Mouse (Mus musculus): ENCODE data around the gene Tmem260.
A peak's percentile ranks its signal among the peaks of the same experiment; 100 is the strongest.
"Not testable (repeated sequence)": the region's sequence is repeated elsewhere in the genome, so short reads cannot be mapped to it uniquely, and the experiment has no call there.

Tmem260 gene

DNA sequence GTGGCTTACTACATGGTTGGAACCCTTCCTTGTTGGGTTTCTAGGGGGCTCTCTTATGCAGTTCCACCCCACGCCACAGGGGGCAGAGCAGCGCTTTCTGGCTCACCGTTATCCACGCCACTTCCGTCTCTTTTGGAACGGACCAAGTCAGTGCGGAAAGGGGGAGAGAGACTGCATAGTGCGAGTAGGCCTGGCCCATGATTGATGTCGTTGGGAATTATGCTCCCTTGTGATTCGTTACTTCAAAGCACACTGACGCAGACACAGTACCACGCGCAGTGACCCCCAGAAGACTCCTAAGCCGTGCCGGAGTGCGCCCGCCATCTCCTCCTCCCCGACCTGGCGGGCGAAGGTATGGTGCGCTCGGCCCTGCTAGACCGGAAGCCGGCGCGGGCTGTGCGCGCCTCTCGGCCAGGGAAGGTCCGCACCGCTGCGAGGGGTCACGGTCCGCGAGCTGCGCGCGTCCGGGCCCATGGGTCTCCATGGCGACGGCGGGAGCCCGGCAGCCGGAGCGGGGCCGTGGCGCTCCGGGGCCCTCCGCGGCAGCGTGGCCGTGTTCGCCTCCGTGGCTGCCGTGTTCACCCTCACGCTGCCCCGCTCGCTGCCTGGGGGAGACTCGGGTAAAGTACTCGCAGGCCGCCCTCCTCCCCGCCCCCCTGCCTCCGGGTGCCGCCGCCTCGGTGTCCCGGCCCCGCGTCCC is at the start of gene Tmem260:
TSS of gene Tmem260 (plus strand) at position 141 of the 700 bp plus-strand sequence.
- peak; percentile 96 for DNase-seq

DNA sequence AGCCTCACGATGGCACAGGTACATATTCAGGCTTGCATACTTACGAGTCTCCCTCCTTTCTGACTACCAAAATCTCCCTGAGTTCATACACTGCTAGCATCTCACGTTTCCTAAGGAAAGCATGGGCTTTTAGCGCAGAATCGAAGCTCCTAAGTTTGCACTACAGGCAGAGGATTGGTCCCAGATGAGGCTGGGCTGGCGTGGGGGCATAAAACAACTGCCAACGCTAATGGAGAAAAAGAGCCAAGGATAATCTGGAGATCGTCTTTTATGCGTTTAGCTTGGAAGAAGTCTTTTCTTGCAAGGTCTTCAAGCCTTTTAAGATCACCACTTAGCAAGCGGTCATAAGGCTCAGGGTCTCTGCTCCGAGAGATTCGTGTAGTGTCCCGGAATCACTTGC is 39.8 kb upstream of the Tmem260 start:
- DNase-seq, result no peak

DNA sequence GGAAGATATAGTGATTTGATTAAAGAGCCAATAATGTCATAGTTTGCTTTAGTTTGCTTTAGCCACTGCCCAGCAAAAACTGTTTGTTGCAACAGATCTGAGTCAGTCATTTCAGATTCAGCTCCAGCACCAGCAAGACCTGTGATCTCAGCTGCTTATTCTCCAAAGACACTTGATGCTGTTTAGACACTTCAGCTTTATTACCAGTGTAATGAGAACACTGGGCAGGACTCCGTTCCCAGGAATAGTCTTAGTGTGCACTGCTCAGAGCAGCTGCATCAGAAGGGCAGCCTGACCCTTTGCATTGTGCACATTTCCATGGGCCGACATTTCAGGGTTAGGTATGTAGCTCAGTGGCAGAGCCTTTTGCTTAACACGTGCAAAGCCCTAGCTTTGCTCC is 28.9 kb upstream of the Tmem260 start:
- no peak for DNase-seq

DNA sequence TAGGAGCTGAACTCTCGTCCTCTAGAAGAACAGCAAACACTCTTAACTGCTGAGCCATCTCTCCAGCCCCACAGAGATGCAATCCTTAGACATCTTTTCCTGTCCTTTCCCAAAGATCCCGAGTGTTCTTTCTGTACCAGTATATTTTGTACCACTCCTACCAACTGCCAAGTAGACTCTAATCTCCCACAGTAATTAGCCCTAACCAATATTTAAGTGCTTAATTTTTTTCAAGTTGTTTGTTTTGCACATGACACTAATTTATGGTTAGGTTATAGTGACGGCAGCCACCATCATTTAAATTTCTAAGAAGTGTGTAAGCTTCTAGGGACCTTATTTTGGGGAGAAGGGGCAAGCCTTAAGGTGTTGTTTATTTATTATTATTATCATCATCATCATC is 27.7 kb upstream of the Tmem260 start:
- no peak for DNase-seq

DNA sequence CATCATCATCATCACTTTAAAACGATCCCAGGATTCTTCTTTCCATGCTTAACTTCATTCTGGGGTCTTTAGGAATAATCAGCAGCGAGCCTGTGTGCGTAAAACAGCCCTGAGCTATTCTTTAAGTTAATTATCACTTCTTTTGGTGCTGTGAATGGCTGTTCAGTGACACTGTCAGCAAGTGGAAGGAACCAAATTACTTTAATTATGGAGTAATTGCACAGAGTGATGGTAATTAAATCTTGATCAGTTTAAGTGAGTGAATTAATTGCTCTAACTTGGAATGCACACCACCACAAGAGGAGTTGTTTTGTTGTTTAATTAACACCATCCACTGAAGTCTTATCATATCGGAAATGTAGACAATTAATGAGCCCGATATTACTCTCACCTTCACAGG is 27.3 kb upstream of the Tmem260 start:
- DNase-seq, result no peak

DNA sequence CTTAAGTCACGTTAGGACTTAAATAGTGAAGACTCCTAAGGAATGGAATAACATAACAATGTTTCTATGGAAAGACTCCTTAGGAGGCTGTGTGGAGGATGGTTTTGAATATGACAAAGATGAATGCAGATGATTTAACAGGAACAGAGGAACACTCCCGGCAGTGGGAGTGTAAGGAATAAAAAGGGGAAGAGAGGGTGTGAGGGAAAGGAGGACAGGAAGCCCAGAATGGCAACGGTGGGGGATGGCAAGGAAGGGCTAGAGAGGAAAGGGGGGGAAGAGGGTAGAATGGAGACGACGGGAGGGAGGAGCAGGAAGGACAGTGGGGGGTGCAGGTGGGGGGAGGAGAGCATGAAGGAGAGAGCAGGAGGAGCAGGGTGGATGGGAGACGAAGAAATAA is 24.4 kb upstream of the Tmem260 start:
- DNase-seq, result no peak

DNA sequence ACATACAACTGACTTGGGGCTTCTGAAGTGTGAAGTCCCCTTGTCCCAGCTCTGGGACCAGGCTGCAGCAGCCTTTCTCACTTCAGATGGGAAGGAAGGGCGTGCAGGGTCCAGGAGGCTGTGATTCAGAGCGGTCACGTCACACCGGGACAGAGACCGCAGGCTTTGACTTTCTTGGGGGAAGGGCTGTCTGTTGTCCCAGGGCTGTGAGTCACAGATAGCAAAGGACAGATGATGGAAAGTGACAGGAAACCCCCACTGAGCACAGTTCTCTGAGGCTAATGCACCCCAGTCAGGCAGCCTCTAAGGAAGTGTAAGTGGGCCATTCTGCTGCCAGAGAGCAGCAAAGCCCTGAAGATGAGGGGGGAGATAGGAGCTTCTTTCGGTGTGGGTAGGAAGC is 23.9 kb upstream of the Tmem260 start:
- peak in 1 of 2 experiments; percentile 36 for DNase-seq

DNA sequence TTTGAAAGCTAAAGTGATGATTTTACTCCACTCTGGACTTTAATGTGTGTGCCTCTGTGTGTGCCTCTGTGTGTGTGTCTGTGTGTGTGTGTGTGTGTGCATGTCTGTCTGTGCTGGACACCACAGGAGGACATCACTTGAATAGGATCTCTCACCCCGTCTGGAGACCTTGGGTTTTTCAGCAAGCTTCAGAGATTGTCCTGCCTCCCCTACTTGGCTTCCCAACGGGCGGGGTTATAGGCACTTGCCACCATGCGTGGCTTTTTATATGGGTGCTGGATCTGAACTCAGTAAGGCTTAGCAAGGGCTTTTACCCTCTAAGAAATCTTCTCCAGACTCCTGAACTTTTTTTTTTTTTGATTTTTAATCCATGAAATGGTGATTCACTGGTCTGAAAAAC is 23.5 kb upstream of the Tmem260 start:
- DNase-seq, result no peak

DNA sequence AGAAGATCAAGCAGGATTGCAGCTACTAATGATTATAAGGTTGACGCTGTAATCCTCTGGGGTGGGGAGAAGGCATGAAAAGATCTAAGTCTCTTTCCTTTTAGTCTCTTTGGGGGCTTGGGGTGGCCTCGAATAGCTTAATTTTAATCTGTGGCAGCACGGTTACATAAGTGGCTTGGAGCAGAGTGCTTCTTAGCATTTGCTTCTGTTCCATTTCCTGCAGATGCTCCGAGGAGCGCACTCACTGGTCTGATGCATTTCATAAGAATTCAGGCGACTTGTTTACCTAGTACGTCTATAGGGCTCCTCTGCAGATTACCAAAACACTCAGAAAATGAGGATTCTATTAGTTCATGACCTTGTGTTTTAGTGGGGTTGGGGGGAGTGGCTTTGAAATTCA is 23.0 kb upstream of the Tmem260 start:
- no peak for DNase-seq

DNA sequence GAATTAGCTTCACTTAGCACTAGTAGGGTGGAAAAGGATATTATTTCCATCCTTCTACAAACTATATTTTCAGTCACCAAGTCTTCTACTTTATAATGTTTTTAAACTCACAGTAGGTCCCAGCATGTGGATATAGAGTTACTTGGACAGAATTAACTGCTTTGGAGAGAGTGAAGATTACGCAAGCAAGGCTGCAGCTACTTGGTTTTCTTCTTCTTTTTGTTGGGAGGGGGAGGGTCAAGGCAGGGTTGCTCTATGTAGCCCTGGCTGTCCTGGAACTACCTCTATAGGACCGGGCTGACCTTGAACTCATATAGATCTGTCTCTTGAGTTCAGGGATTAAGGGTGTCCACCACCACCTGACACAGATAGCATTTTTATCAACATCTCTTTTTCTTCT is 13.9 kb upstream of the Tmem260 start:
- no peak for DNase-seq

DNA sequence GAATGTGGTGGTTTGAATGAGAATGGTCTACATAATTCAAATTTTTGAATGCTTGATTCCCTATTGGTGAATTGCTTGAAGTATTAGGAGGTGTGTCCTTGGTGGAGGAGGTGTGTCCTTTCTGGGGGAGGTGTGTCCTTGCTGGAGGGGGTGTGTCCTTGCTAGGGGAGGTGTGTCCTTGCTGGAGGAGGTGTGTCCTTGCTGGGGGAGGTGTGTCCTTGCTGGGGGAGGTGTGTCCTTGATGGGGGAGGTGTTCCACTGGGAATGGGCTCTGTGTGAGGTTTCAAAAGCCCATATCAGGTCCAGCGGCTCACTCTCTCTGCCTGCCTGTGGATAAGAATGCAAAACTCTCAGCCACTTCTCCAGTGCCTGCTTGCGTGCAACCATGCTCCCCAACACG is 2.1 kb upstream of the Tmem260 start:
- peak in 1 of 2 experiments; percentile 49 for DNase-seq

DNA sequence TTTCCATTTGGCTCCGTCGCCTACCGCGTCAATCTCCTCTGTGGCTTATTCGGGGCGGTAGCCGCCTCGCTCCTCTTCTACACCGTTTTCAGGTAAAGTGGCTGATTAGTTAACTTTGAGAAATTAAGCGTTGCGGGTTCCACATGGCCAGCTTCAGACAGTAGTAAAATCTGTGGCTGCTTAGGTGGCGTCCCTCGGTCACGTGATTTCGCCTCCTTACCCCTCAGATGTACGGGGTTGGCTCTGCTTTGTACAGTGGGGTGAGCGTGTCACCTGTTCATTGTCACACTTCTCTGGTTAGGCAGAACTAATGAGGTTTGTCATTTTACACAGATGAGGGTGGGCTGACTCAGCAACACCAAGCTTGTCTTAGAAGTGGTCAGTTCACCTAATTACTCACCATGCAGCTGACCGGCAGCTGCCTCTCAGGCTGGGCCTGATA is 6.1 kb downstream of the Tmem260 start:
- no peak for DNase-seq

DNA sequence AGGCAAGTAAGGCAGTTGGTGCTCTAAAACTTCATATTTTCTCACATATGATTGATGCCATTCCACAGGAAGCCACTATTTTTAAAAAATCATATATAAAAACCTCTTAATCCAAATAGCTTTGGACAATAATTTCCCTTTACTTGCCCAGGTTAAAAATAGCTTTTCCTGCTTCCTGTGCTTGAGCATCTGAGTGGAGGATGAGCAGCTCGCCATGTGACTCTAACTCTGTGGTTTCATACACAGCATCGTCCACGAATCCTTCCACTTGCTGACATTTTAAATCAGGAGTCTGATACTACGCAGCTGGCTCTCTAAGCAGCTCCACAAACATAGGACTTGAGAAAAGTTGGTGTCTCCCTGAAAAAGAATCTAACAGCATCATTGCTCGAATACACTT is 7.5 kb downstream of the Tmem260 start:
- DNase-seq, result no peak

DNA sequence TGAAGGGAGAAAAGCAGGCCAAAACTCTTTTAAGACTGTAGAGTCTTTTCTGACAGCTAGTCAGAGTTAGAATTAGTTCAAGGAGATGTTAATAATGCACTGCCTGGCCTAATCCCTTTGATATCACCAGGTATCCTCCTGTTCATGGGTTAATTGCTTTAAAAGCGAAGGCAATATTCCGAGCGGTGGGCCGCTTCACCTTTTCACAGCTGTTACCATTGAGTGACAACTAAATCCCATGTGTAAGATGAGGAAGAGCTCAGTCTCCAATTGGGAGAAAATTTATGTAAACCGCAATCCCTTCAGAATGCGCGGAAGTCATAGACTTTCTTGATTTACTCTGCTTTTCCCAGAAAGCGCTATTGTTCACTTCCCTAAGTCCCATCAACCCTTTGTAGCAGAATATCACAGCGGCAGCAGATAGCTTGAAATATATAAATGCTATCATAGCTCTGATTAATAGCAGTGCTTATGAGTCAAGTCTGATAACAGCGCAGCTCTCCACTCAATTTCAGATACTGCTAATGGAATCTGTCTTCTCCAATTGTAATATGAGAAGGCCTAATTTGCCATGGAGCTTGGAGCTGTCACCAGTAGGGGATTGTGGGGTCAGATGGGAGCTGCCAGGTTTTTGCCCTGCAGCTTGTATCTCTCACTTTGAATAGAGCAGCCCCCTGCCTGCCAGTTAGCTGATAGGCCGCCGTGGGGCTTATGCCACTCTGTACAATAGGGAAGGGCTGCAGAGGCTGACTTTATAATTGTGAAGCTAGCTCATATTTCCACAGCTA is 10.6 kb downstream of the Tmem260 start:
- no peak for DNase-seq

DNA sequence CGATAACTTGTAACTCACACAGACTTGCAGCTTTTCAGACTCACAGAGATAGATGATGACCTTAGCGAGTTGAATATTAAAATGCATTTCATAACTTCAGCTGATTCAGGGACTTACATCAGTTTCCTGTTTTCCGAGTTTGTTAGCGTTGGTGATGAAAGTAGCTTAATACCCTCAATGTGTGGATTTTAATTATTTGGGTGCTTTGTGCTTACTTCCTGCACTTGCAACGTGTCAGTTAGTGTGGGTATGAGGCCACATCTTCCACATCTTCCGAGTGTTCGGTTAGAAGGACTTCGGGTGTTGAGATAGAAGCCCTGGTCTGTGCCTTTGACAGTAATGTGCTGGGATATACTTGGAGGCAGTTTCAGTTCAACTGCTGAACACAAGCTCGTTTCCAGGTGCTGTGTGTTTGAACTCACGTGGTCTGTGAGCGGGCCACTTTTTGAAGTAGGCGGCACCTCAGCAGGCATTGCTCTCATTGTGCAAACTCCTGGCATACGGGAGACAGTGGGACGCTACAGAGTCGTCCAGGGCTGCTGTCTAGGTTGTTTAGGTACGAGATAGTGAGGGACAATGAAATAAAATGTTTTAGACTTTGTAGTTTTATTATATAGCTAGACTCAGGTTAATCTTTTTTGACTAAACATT is 11.5 kb downstream of the Tmem260 start:
- DNase-seq, result no peak

DNA sequence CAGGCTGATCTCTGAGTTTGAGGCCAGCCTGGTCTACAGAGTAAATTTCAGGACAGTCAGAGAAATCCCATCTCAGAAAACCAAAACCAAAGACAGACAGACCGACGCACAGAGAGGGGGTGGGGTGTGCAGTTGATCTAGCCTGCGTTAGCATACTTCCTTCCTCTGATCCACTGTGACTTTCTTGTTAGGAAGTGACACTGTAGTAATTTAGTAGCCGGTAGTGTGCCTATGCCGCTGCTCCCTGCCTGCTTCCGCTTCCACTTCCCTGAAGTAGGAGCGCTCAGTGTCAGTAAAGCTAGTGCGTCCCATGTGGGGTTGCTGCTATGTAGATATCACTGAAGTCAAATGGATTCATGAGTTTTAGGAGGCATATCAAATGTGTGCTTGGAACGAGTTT is 13.0 kb downstream of the Tmem260 start:
- peak in 1 of 2 experiments; percentile 5 for DNase-seq

DNA sequence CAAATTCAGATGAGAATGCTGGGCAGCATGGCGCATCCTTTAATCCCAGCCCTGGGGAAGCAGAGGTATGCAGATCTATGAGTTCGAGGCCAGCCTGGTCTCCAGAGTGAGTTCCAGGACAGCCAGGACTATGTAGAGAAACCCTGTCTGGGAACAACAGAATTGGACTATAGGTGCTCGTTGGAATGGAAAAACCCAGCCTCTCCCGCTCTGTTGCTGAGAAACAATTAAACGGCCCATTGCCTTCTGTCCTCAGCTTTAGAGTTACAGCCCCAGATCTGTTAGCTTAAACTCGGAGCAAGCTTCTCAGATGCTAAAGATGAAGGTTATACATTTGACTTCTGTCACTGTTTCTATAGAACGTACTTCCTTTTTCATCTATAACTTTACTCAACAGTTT is 22.4 kb downstream of the Tmem260 start:
- no peak for DNase-seq

DNA sequence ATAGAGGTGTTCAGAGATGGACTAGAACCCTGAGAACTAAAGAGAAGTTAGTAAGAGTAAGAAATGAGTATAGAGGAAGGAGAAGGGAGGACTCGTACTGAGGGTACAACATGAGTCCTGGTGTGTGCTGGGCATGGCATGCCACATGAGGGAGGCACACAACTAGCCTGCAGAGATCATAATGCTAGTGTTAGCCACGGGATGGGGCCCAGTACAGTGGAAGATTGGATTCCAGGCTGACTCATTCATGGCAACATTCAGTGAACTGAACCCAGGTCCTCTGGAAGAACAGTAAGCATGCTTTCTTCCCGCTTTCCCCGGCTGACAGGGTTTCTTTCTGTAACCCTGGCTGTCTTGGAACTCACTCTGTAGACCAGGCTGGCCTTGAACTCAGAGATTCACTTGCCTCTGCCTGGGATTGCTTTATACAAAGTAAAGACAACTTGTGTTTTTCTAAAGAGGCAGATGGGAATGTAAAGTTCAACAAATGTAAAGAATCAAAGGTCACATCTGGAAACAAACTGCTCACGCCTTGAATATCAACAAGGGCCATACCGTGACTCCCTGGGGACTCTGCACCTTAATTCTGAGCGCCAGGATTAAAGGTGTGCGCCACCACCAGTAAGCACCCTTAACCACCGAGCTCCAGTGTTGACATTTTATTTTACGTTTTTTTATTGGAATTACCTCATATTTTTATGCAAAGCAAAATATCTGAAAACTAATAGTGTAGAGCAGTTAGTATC is 25.0 kb downstream of the Tmem260 start:
- DNase-seq, result no peak

DNA sequence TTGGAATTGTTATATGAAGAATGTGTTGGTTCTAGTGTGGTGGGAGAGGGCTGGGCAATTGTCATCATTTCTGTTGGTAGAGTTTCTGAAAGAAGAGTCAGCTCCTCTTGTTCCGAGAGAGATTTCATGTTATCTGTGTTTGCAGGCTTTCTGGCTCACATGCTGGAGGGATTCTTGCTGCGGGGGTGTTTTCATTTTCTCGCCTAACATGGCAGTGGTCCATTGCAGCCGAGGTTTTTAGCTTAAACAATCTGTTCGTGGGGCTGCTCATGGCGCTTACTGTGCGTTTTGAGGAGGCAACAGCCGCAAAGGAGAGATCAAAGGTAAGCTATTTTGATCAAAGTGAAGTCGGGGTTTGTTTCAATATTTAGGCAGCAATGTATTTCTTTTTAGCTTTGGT is 26.3 kb downstream of the Tmem260 start:
- DNase-seq, result no peak

DNA sequence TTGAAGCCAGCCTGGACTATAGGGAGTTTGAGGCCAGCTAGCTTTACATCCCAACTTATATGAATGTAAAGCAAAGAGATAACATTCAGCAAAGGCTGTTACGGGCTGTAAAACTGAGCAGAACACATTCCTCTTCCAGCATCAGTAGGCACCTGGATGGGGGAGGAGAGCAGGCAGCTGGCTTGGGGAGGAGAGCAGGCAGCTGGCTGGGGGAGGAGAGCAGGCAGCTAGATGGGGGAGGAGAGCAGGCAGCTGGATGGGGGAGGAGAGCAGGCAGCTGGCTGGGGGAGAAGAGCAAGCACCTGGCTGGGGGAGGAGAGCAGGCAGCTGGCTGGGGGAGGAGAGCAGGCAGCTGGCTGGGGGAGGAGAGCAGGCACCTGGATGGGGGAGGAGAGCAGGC is 29.4 kb downstream of the Tmem260 start:
- DNase-seq, result no peak

DNA sequence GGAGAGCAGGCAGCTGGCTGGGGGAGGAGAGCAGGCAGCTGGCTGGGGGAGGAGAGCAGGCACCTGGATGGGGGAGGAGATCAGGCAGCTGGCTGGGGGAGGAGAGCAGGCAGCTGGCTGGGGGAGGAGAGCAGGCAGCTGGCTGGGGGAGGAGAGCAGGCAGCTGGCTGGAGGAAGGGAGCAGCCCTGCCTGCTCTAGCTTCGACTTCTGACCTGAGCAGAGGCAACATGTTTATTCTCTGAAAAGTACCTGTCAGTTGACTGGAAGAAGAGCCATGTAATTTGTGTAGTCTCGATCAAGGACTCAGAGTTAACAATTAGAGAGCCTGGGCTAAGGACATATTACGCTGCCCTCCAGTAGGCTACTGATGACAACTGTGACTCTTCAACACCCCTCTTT is 29.9 kb downstream of the Tmem260 start:
- DNase-seq, result not testable (repeated sequence)

DNA sequence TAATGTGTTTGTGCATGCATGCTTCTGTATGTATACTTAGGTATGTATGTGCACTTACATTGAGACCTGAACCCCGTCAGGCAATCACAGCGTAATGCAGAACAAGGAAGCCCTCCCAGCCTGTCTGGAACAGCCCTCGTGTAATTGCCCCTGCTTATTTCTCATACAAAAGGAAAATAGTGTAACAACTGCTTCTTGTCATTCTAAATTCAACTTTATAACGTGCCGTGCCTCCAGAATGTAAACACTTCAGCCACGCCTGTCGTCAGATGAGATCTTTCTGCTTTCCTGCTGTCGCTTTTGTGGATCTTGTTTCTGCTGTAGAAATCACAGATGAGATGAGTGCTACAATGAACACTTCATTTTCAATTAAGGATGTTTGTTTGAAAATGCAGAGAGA is 30.4 kb downstream of the Tmem260 start:
- DNase-seq, result no peak

DNA sequence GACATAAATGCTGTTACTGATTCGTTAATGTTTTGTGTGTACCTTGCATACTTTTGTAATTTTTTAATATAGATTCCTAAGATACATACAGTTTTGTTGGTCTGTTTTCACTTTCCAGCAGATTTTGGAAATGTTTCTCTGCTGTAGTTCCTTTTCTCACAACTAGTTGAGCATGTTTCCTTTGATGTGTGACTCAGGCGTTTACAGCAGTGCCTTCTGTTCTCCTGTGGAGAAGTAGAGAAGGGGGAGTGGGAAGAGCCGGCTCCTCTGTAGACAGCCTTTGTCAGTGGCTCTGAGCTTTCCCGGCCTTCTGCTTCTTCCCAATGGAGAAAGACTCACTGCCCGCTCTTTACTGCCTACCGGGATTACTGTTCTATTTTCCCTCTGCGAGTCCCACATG is 35.7 kb downstream of the Tmem260 start:
- no peak for DNase-seq

Measured in kidney, postnatal 25 days (tissue).